9 mouse cellular contexts compared by ENCODE assay signal in genomic region chr7:37259293-37259692, GRCm38 (mm10).
DNase-seq lines count a peak whose midpoint lies in the region; ATAC-seq and TF ChIP-seq lines count a peak whose summit lies in the region.
"Had no signal": no experiment of that assay in that cellular context is flagged by ENCODE, and none has a peak within 500 bp of the region (broad histone marks: within the 10 kb centered on the region; RNA-seq: fewer than 3 reads in every experiment).

No protein-coding gene starts in this region.

- TF ChIP-seq EP300 in stomach, postnatal 0 days (optimal IDR thresholded peaks at IDR 0.05) = no peak

- peak; percentile 62 for TF ChIP-seq CTCF in stomach, postnatal 0 days (IDR thresholded peaks at IDR 0.05; ENCODE audit: low read depth)

- H3K27me3 ChIP-seq in hindbrain, embryonic 11.5 days (ENCODE audit: control insufficient read depth, insufficient read depth, low read length) = no peaks in the 10 kb centered on the region
- no peaks in the 10 kb centered on the region for H3K27me3 ChIP-seq in hindbrain, embryonic 14.5 days (ENCODE audit: control insufficient read depth, insufficient read depth, low read length)
- H3K27me3 ChIP-seq in midbrain, embryonic 14.5 days (ENCODE audit: control insufficient read depth, insufficient read depth, low read length) = no peaks in the 10 kb centered on the region
- H3K27me3 ChIP-seq in midbrain, embryonic 13.5 days = no peaks in the 10 kb centered on the region
- no peaks in the 10 kb centered on the region for H3K27me3 ChIP-seq in stomach, postnatal 0 days (ENCODE audit: control insufficient read depth, insufficient read depth, low read length)
- H3K27me3 ChIP-seq: intestine, embryonic 15.5 days; limb, embryonic 13.5 days had no signal

- no peak overlapping the region for H3K9ac ChIP-seq in hindbrain, embryonic 11.5 days (ENCODE audit: low read depth, low read length)
- no peak overlapping the region for H3K9ac ChIP-seq in hindbrain, embryonic 14.5 days
- H3K9ac ChIP-seq in midbrain, embryonic 14.5 days (replicated peaks; ENCODE audit: low read length) = no peak overlapping the region
- H3K9ac ChIP-seq in midbrain, embryonic 13.5 days (replicated peaks) = no peak overlapping the region
- H3K9ac ChIP-seq in stomach, postnatal 0 days (ENCODE audit: low read length) = no peak overlapping the region
- H3K9ac ChIP-seq: intestine, embryonic 15.5 days; limb, embryonic 13.5 days had no signal

- no peak for ATAC-seq in hindbrain, embryonic 11.5 days (ENCODE audit: low FRiP score)
- ATAC-seq in hindbrain, embryonic 14.5 days (ENCODE audit: low FRiP score) = no peak
- ATAC-seq in midbrain, embryonic 14.5 days (ENCODE audit: low FRiP score, low TSS enrichment) = no peak
- no peak for ATAC-seq in midbrain, embryonic 13.5 days
- no peak for ATAC-seq in stomach, postnatal 0 days (ENCODE audit: low FRiP score, low TSS enrichment)
- ATAC-seq: intestine, embryonic 15.5 days had no signal

- no peaks in the 10 kb centered on the region for H3K9me3 ChIP-seq in hindbrain, embryonic 11.5 days (ENCODE audit: control insufficient read depth, low read length)
- no peaks in the 10 kb centered on the region for H3K9me3 ChIP-seq in hindbrain, embryonic 14.5 days (ENCODE audit: control insufficient read depth, low read length)
- no peaks in the 10 kb centered on the region for H3K9me3 ChIP-seq in midbrain, embryonic 14.5 days (ENCODE audit: control insufficient read depth, low read length)
- no peaks in the 10 kb centered on the region for H3K9me3 ChIP-seq in midbrain, embryonic 13.5 days
- H3K9me3 ChIP-seq in stomach, postnatal 0 days (ENCODE audit: control insufficient read depth, low read length) = no peaks in the 10 kb centered on the region
- H3K9me3 ChIP-seq: intestine, embryonic 15.5 days; limb, embryonic 13.5 days had no signal

- H3K36me3 ChIP-seq in hindbrain, embryonic 11.5 days (ENCODE audit: control insufficient read depth, insufficient read depth, low read length) = no peaks in the 10 kb centered on the region
- no peaks in the 10 kb centered on the region for H3K36me3 ChIP-seq in hindbrain, embryonic 14.5 days (replicated peaks; ENCODE audit: control insufficient read depth, insufficient read depth)
- H3K36me3 ChIP-seq in midbrain, embryonic 14.5 days (ENCODE audit: control insufficient read depth, insufficient read depth, low read length) = no peaks in the 10 kb centered on the region
- H3K36me3 ChIP-seq in midbrain, embryonic 13.5 days = no peaks in the 10 kb centered on the region
- H3K36me3 ChIP-seq in stomach, postnatal 0 days (ENCODE audit: control insufficient read depth, insufficient read depth, low read length) = no peaks in the 10 kb centered on the region
- H3K36me3 ChIP-seq: intestine, embryonic 15.5 days; limb, embryonic 13.5 days had no signal

- WGBS in hindbrain, embryonic 11.5 days = 42% methylated on average over 6 of the region's 6 CpGs
- 40% methylated on average over 6 of the region's 6 CpGs for WGBS in hindbrain, embryonic 14.5 days
- WGBS in midbrain, embryonic 14.5 days = 43% methylated on average over 6 of the region's 6 CpGs
- WGBS in midbrain, embryonic 13.5 days = 42% methylated on average over 6 of the region's 6 CpGs
- WGBS in stomach, postnatal 0 days = 48% methylated on average over 6 of the region's 6 CpGs

- no peaks in the 10 kb centered on the region for H3K4me1 ChIP-seq in hindbrain, embryonic 11.5 days (replicated peaks; ENCODE audit: control insufficient read depth, insufficient read depth, low read length)
- H3K4me1 ChIP-seq in hindbrain, embryonic 14.5 days (replicated peaks; ENCODE audit: control insufficient read depth, insufficient read depth, low read length) = no peaks in the 10 kb centered on the region
- H3K4me1 ChIP-seq in midbrain, embryonic 14.5 days (ENCODE audit: control insufficient read depth, insufficient read depth, low read length) = no peaks in the 10 kb centered on the region
- H3K4me1 ChIP-seq in midbrain, embryonic 13.5 days (replicated peaks) = no peaks in the 10 kb centered on the region
- no peaks in the 10 kb centered on the region for H3K4me1 ChIP-seq in stomach, postnatal 0 days (replicated peaks; ENCODE audit: control insufficient read depth, insufficient read depth)
- H3K4me1 ChIP-seq: intestine, embryonic 15.5 days had no signal

- no peak overlapping the region for H3K27ac ChIP-seq in hindbrain, embryonic 11.5 days (ENCODE audit: low read depth, low read length)
- H3K27ac ChIP-seq in hindbrain, embryonic 14.5 days = no peak overlapping the region
- no peak overlapping the region for H3K27ac ChIP-seq in midbrain, embryonic 14.5 days (replicated peaks; ENCODE audit: low read depth, low read length)
- no peak overlapping the region for H3K27ac ChIP-seq in midbrain, embryonic 13.5 days
- no peak overlapping the region for H3K27ac ChIP-seq in stomach, postnatal 0 days (replicated peaks)
- H3K27ac ChIP-seq: intestine, embryonic 15.5 days; limb, embryonic 13.5 days had no signal

- peak; percentile 44 for DNase-seq in hindbrain, embryonic 11.5 days (ENCODE audit: low spot score)
- DNase-seq in hindbrain, embryonic 14.5 days (ENCODE audit: low spot score) = no peak
- DNase-seq in midbrain, embryonic 14.5 days = peak; percentile 27
- peak; percentile 55 for DNase-seq in embryo, embryonic 10.5 days (ENCODE audit: low spot score)
- DNase-seq in stomach, postnatal 0 days (ENCODE audit: low spot score) = no peak
- no peak for DNase-seq in layer of hippocampus, adult 11-12 months (ENCODE audit: low spot score)

- no peak overlapping the region for H3K4me3 ChIP-seq in hindbrain, embryonic 11.5 days (ENCODE audit: low read depth, low read length)
- H3K4me3 ChIP-seq in hindbrain, embryonic 14.5 days (replicated peaks; ENCODE audit: low read length) = no peak overlapping the region
- no peak overlapping the region for H3K4me3 ChIP-seq in midbrain, embryonic 14.5 days (replicated peaks; ENCODE audit: low read depth, low read length)
- no peak overlapping the region for H3K4me3 ChIP-seq in midbrain, embryonic 13.5 days (replicated peaks)
- H3K4me3 ChIP-seq in stomach, postnatal 0 days (ENCODE audit: low read depth, low read length) = no peak overlapping the region
- H3K4me3 ChIP-seq: intestine, embryonic 15.5 days; limb, embryonic 13.5 days had no signal

- H3K4me2 ChIP-seq in hindbrain, embryonic 11.5 days (replicated peaks; ENCODE audit: low read depth, low read length) = no peak overlapping the region
- H3K4me2 ChIP-seq in hindbrain, embryonic 14.5 days (replicated peaks) = no peak overlapping the region
- H3K4me2 ChIP-seq in midbrain, embryonic 14.5 days (ENCODE audit: low read length) = no peak overlapping the region
- H3K4me2 ChIP-seq in midbrain, embryonic 13.5 days (replicated peaks) = no peak overlapping the region
- H3K4me2 ChIP-seq in stomach, postnatal 0 days (replicated peaks; ENCODE audit: low read depth) = no peak overlapping the region
- H3K4me2 ChIP-seq: intestine, embryonic 15.5 days; limb, embryonic 13.5 days had no signal

Comparison
In these comparisons a context has a peak if more than half of its experiments do, and no peak if none do; other contexts are left out.
1. DNase-seq: peak in hindbrain, embryonic 11.5 days (single experiment), midbrain, embryonic 14.5 days (single experiment) and embryo, embryonic 10.5 days (single experiment); none in hindbrain, embryonic 14.5 days (single experiment), stomach, postnatal 0 days (single experiment) and layer of hippocampus, adult 11-12 months (single experiment).